Mouse (Mus musculus): ENCODE measurements around the gene Sqor. TPM values are rescaled to one million over a fixed set of nuclear protein-coding genes. Genes with fewer than 3 reads are reported as not detected.

The Sqor gene
- polyA plus RNA-seq, 1 experiment: 15.2 TPM

DNA sequence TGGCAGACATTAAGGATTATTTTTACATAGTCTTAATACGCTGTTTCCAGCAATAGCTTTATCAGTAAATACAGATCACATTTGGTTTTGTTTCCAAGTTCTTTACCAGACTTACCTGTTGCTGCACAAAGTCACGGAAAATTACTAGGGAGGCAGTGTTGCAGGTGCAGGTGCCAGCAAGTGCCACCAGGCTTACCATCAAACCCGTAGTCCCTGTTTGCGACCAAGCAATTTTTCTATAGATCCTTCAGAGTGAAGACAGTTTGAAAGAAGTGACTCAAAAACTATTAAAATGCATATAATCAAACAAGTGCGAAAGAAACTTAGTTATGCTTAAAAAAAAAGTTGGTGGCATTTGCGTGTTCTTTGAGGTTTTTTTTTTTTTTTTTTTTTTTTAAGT, 511 bp upstream of the Sqor start:
- WGBS: 24% methylated on average over 6 of the region's 6 CpGs
- Histone ChIP-seq H3K4me3 (ENCODE audit: control insufficient read depth, insufficient read depth, low read length) (no peak overlapping the region), H3K36me3 (ENCODE audit: control insufficient read depth, insufficient read depth, low read length) (no peaks in the 10 kb centered on the region), H3K27ac (ENCODE audit: control insufficient read depth, insufficient read depth, low read length) (no peak overlapping the region), H3K27me3 (ENCODE audit: control insufficient read depth, insufficient read depth, low read length) (no peaks in the 10 kb centered on the region), H3K4me1 (replicated peaks; ENCODE audit: control insufficient read depth, insufficient read depth, low read length) (peaks cover 9% of the 10 kb centered on the region)
- no peak for TF ChIP-seq POLR2A (IDR thresholded peaks at IDR 0.05; ENCODE audit: control insufficient read depth, extremely low read depth, insufficient read depth, low read length, poor library complexity)
- TF ChIP-seq CTCF (IDR thresholded peaks at IDR 0.05; ENCODE audit: borderline replicate concordance, control insufficient read depth, extremely low read depth, insufficient read depth, low read length, poor library complexity): no peak
- peak; percentile 16 for DNase-seq

DNA sequence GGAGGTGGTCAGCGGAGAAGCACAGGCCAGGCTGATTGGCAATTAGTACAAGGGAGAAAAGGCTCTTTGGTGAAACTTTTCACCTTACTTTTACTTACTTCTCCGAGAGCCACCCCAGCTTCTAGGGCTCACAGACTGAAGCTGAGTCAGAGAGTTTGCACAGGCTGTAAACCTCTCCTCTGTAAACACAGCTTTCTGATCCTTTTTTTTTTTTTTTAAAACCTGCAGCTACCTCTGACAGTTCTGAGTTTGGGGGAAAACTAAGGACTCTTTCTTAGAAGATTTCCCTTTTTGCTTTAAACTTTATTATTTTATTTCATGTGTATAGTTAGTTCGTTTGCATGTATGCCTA, 733 bp downstream of the Sqor start:
- DNase-seq: no peak
- H3K36me3 ChIP-seq (ENCODE audit: control insufficient read depth, insufficient read depth, low read length): no peaks in the 10 kb centered on the region
- H3K27me3 ChIP-seq (ENCODE audit: control insufficient read depth, insufficient read depth, low read length): no peaks in the 10 kb centered on the region
- peaks cover 9% of the 10 kb centered on the region for H3K4me1 ChIP-seq (replicated peaks; ENCODE audit: control insufficient read depth, insufficient read depth, low read length)
- TF ChIP-seq POLR2A (IDR thresholded peaks at IDR 0.05; ENCODE audit: control insufficient read depth, extremely low read depth, insufficient read depth, low read length, poor library complexity): no peak
- TF ChIP-seq CTCF (IDR thresholded peaks at IDR 0.05; ENCODE audit: borderline replicate concordance, control insufficient read depth, extremely low read depth, insufficient read depth, low read length, poor library complexity): no peak
- peak overlapping the region; percentile 80 for H3K4me3 ChIP-seq (ENCODE audit: control insufficient read depth, insufficient read depth, low read length)
- H3K27ac ChIP-seq (ENCODE audit: control insufficient read depth, insufficient read depth, low read length): no peak overlapping the region
- WGBS: 67% methylated on average over 3 of the region's 3 CpGs

DNA sequence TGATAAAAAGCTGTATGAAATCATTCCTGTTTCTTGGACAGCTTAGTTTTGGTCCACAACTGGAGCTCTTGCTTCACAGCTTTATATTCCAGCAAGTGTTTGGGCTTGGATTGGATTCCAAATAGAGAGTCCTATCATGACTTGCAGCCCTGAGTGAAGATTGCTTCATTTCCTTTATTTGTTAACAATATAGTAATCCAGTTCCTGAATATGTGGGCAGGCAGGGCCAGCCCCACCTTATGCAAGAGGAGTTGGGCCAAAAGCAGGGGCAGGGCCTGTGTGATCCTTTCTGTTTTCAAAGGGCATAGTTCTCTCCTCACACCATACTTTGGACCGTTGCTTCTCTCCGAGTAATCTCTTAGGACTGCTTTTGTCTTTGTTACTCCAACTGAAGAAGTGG, 6.0 kb downstream of the Sqor start:
- WGBS: 85% methylated on average over 2 of the region's 2 CpGs
- no peaks in the 10 kb centered on the region for H3K36me3 ChIP-seq (ENCODE audit: control insufficient read depth, insufficient read depth, low read length)
- DNase-seq: no peak
- H3K27ac ChIP-seq (ENCODE audit: control insufficient read depth, insufficient read depth, low read length): no peak overlapping the region
- H3K4me1 ChIP-seq (replicated peaks; ENCODE audit: control insufficient read depth, insufficient read depth, low read length): no peaks in the 10 kb centered on the region
- no peak for TF ChIP-seq POLR2A (IDR thresholded peaks at IDR 0.05; ENCODE audit: control insufficient read depth, extremely low read depth, insufficient read depth, low read length, poor library complexity)
- TF ChIP-seq CTCF (IDR thresholded peaks at IDR 0.05; ENCODE audit: borderline replicate concordance, control insufficient read depth, extremely low read depth, insufficient read depth, low read length, poor library complexity): no peak
- no peaks in the 10 kb centered on the region for H3K27me3 ChIP-seq (ENCODE audit: control insufficient read depth, insufficient read depth, low read length)
- H3K4me3 ChIP-seq (ENCODE audit: control insufficient read depth, insufficient read depth, low read length): no peak overlapping the region

DNA sequence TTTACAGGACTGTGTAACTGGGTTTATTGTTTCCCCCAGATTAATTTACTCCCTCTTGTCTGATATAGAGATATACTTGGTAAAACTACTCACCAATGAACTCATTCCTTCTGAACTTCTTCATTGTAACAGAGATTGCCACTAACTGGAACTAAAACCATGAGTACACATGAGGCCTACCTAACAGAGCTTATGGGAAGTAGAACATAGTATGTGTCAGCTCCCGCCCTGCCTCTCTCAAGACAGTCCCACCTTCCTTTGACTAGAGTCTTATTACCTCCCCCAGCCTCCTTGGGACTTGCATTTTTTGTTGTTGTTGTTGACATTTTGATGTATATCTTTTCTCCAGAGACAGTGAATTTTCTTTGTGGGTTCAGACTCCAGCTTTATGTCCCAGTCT, 7.9 kb downstream of the Sqor start:
- no peak overlapping the region for H3K27ac ChIP-seq (ENCODE audit: control insufficient read depth, insufficient read depth, low read length)
- 100% methylated on average over 1 of the region's 1 CpGs for WGBS
- no peak overlapping the region for H3K4me3 ChIP-seq (ENCODE audit: control insufficient read depth, insufficient read depth, low read length)
- TF ChIP-seq CTCF (IDR thresholded peaks at IDR 0.05; ENCODE audit: borderline replicate concordance, control insufficient read depth, extremely low read depth, insufficient read depth, low read length, poor library complexity) (no peak), POLR2A (IDR thresholded peaks at IDR 0.05; ENCODE audit: control insufficient read depth, extremely low read depth, insufficient read depth, low read length, poor library complexity) (no peak)
- DNase-seq: no peak
- no peaks in the 10 kb centered on the region for H3K4me1 ChIP-seq (replicated peaks; ENCODE audit: control insufficient read depth, insufficient read depth, low read length)
- no peaks in the 10 kb centered on the region for H3K27me3 ChIP-seq (ENCODE audit: control insufficient read depth, insufficient read depth, low read length)
- H3K36me3 ChIP-seq (ENCODE audit: control insufficient read depth, insufficient read depth, low read length): no peaks in the 10 kb centered on the region

DNA sequence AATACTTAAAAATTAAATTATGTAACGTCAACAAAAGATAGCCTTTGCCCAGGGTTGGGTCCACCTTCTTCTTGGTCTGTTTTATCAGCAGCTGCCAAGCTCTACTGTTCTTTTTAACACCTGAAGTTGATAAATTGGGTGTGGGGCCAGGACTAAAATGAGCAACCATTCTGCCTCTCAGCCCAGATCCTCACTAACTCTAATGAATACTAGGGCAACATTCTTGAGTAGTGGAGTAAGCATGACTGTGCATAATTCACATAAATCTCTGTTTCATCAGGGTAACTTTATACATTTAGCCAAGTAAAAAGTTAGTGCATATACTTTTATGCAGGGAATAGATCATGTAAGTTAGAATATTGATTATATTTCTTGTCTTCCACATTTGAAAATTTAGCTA, 10.5 kb downstream of the Sqor start:
- H3K27ac ChIP-seq (ENCODE audit: control insufficient read depth, insufficient read depth, low read length): no peak overlapping the region
- no peaks in the 10 kb centered on the region for H3K4me1 ChIP-seq (replicated peaks; ENCODE audit: control insufficient read depth, insufficient read depth, low read length)
- no peaks in the 10 kb centered on the region for H3K36me3 ChIP-seq (ENCODE audit: control insufficient read depth, insufficient read depth, low read length)
- H3K4me3 ChIP-seq (ENCODE audit: control insufficient read depth, insufficient read depth, low read length): no peak overlapping the region
- DNase-seq: no peak
- no peak for TF ChIP-seq POLR2A (IDR thresholded peaks at IDR 0.05; ENCODE audit: control insufficient read depth, extremely low read depth, insufficient read depth, low read length, poor library complexity)
- no peak for TF ChIP-seq CTCF (IDR thresholded peaks at IDR 0.05; ENCODE audit: borderline replicate concordance, control insufficient read depth, extremely low read depth, insufficient read depth, low read length, poor library complexity)
- no peaks in the 10 kb centered on the region for H3K27me3 ChIP-seq (ENCODE audit: control insufficient read depth, insufficient read depth, low read length)
- 94% methylated on average over 1 of the region's 1 CpGs for WGBS

DNA sequence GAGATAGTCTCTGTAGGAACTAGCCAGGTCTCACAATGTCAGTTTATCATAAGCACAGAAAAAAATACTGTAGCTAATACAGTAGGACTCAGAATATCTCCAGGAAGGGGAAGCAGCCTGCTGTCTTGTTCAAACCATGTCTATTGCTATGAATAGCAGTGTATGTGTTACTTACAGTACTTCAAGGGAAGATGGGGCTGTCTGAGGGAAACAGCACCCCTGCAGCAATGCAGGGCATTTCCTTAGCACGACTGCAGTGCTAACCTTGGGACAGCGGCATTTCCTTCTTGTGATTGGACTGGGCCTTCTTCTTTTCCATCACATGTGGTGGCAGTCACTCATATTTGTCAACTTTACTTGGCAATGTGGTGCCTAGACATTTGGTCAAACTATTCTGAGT, 11.8 kb downstream of the Sqor start:
- Histone ChIP-seq H3K4me3 (ENCODE audit: control insufficient read depth, insufficient read depth, low read length) (no peak overlapping the region), H3K27me3 (ENCODE audit: control insufficient read depth, insufficient read depth, low read length) (no peaks in the 10 kb centered on the region), H3K36me3 (ENCODE audit: control insufficient read depth, insufficient read depth, low read length) (no peaks in the 10 kb centered on the region), H3K4me1 (replicated peaks; ENCODE audit: control insufficient read depth, insufficient read depth, low read length) (no peaks in the 10 kb centered on the region), H3K27ac (ENCODE audit: control insufficient read depth, insufficient read depth, low read length) (no peak overlapping the region)
- 54% methylated on average over 2 of the region's 2 CpGs for WGBS
- no peak for DNase-seq
- no peak for TF ChIP-seq CTCF (IDR thresholded peaks at IDR 0.05; ENCODE audit: borderline replicate concordance, control insufficient read depth, extremely low read depth, insufficient read depth, low read length, poor library complexity)
- TF ChIP-seq POLR2A (IDR thresholded peaks at IDR 0.05; ENCODE audit: control insufficient read depth, extremely low read depth, insufficient read depth, low read length, poor library complexity): no peak

DNA sequence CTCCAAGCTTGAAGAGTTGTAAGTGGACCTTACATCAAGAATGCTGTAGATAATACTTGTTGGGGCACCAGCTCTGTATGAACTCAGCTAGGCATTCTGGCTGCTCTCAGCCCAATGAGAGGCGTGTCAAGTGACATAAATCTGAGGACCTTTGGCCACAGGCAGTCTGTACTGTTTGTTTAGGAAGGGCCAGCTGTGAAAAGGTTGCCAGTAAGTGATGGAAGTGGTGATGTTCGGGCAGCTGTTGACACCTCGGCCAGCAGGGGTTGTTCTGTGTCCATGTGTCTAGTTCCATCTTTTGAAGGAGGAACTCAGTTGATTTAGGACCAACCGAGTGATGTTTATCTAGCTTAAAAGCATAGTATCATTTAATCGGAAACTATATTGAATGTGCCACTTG, 14.9 kb downstream of the Sqor start:
- Histone ChIP-seq H3K27ac (ENCODE audit: control insufficient read depth, insufficient read depth, low read length) (no peak overlapping the region), H3K27me3 (ENCODE audit: control insufficient read depth, insufficient read depth, low read length) (no peaks in the 10 kb centered on the region), H3K4me3 (ENCODE audit: control insufficient read depth, insufficient read depth, low read length) (no peak overlapping the region), H3K4me1 (replicated peaks; ENCODE audit: control insufficient read depth, insufficient read depth, low read length) (0 out of 2 replicates have a peak, but pooled peaks cover 3% of the 10 kb centered on the region), H3K36me3 (ENCODE audit: control insufficient read depth, insufficient read depth, low read length) (no peaks in the 10 kb centered on the region)
- no peak for DNase-seq
- TF ChIP-seq POLR2A (IDR thresholded peaks at IDR 0.05; ENCODE audit: control insufficient read depth, extremely low read depth, insufficient read depth, low read length, poor library complexity): no peak
- no peak for TF ChIP-seq CTCF (IDR thresholded peaks at IDR 0.05; ENCODE audit: borderline replicate concordance, control insufficient read depth, extremely low read depth, insufficient read depth, low read length, poor library complexity)
- WGBS: 88% methylated on average over 5 of the region's 5 CpGs

Measured in thymus, adult 2 months (tissue).